Mouse (Mus musculus) urinary bladder, postnatal 4 days (tissue): ENCODE data around the gene Siah1a.

ENCODE experiments used
- DNase-seq, 2 experiments: peaks; one replicate each; pipeline ENCODE4 v3.0.0; 2021 to 2022; ENCODE audit warnings: low spot score in 2 of 2

The Siah1a gene

GRCm38 (mm10) chr8:86744313-86745220 lies 1.2 kb downstream of the Siah1a start:
- no peak for DNase-seq

- DNase-seq, result no peak
Observed at GRCm38 (mm10) chr8:86742605-86743345, 3.0 kb downstream of the Siah1a start.

- no peak for DNase-seq
Observed at GRCm38 (mm10) chr8:86741627-86742026, 4.1 kb downstream of the Siah1a start.

- DNase-seq, result no peak
Observed at GRCm38 (mm10) chr8:86740899-86741298, 4.8 kb downstream of the Siah1a start.

- no peak for DNase-seq
Observed at GRCm38 (mm10) chr8:86735446-86736111, 10.2 kb downstream of the Siah1a start.

GRCm38 (mm10) chr8:86734954-86735353 lies 10.8 kb downstream of the Siah1a start:
- no peak for DNase-seq

GRCm38 (mm10) chr8:86734171-86734570 lies 11.6 kb downstream of the Siah1a start:
- no peak for DNase-seq

GRCm38 (mm10) chr8:86730860-86731259 lies 14.9 kb downstream of the Siah1a start:
- DNase-seq, result no peak

GRCm38 (mm10) chr8:86730303-86730702 lies 15.4 kb downstream of the Siah1a start:
- no peak for DNase-seq

GRCm38 (mm10) chr8:86728224-86728950 lies 17.3 kb downstream of the Siah1a start:
- DNase-seq, result no peak

- no peak for DNase-seq
Observed at GRCm38 (mm10) chr8:86726959-86727358, 18.8 kb downstream of the Siah1a start.

- DNase-seq, result no peak
Observed at GRCm38 (mm10) chr8:86721490-86721889, 24.2 kb downstream of the Siah1a start.

- no peak for DNase-seq
Observed at GRCm38 (mm10) chr8:86720756-86721459, 24.8 kb downstream of the Siah1a start.

- DNase-seq, result no peak
Observed at GRCm38 (mm10) chr8:86719368-86719767, 26.4 kb downstream of the Siah1a start.

- no peak for DNase-seq
Observed at GRCm38 (mm10) chr8:86718332-86718994, 27.3 kb downstream of the Siah1a start.

GRCm38 (mm10) chr8:86713407-86714188 lies 32.1 kb downstream of the Siah1a start:
- no peak for DNase-seq

- DNase-seq, result no peak
Observed at GRCm38 (mm10) chr8:86712594-86712993, 33.1 kb downstream of the Siah1a start.

- no peak for DNase-seq
Observed at GRCm38 (mm10) chr8:86707873-86708272, 37.9 kb downstream of the Siah1a start.

- DNase-seq, result no peak
Observed at GRCm38 (mm10) chr8:86706756-86707155, 39.0 kb downstream of the Siah1a start.

GRCm38 (mm10) chr8:86705317-86705716 lies 40.4 kb downstream of the Siah1a start:
- no peak for DNase-seq
